Mouse (Mus musculus) testis, postnatal 14 days (tissue): Measurements from ENCODE around the gene Rarres2.

Experiments
- DNase-seq: peaks from one replicate; pipeline ENCODE4 v3.0.0; 2021; ENCODE audit warnings: low spot score

The Rarres2 gene

GRCm38 (mm10) chr6:48579215-48579648 lies 6.6 kb upstream of the Rarres2 start:
- no peak for DNase-seq

- DNase-seq: no peak
Observed at GRCm38 (mm10) chr6:48578736-48579135, 6.1 kb upstream of the Rarres2 start.

- DNase-seq: no peak
Observed at GRCm38 (mm10) chr6:48573981-48574380, 1.4 kb upstream of the Rarres2 start.

GRCm38 (mm10) chr6:48573280-48573679 lies 691 bp upstream of the Rarres2 start:
- no peak for DNase-seq

GRCm38 (mm10) chr6:48572014-48572413 lies 575 bp downstream of the Rarres2 start:
- no peak for DNase-seq

GRCm38 (mm10) chr6:48569065-48569807 lies 3.4 kb downstream of the Rarres2 start:
- DNase-seq: no peak

GRCm38 (mm10) chr6:48568036-48568984 lies 4.3 kb downstream of the Rarres2 start:
- peak; percentile 44 for DNase-seq

GRCm38 (mm10) chr6:48566312-48566711 lies 6.3 kb downstream of the Rarres2 start:
- DNase-seq: peak; percentile 36

- no peak for DNase-seq
Observed at GRCm38 (mm10) chr6:48565693-48566310, 6.8 kb downstream of the Rarres2 start.

- DNase-seq: no peak
Observed at GRCm38 (mm10) chr6:48555956-48556355, 16.6 kb downstream of the Rarres2 start.

- peak; percentile 58 for DNase-seq
Observed at GRCm38 (mm10) chr6:48555104-48555890, 17.3 kb downstream of the Rarres2 start.

GRCm38 (mm10) chr6:48554280-48555103 lies 18.1 kb downstream of the Rarres2 start, which contains the start of gene Lrrc61:
TSS of gene Lrrc61 (plus strand) at chr6:48554796.
- DNase-seq: peak; percentile 88

- DNase-seq: no peak
Observed at GRCm38 (mm10) chr6:48553819-48554218, 18.8 kb downstream of the Rarres2 start.

- DNase-seq: peak; percentile 71
Observed at GRCm38 (mm10) chr6:48552918-48553317, 19.7 kb downstream of the Rarres2 start.

- no peak for DNase-seq
Observed at GRCm38 (mm10) chr6:48548314-48548713, 24.3 kb downstream of the Rarres2 start.

GRCm38 (mm10) chr6:48546858-48547257 lies 25.7 kb downstream of the Rarres2 start:
- no peak for DNase-seq

- no peak for DNase-seq
Observed at GRCm38 (mm10) chr6:48546271-48546670, 26.3 kb downstream of the Rarres2 start.

- DNase-seq: no peak
Observed at GRCm38 (mm10) chr6:48545251-48545650, 27.3 kb downstream of the Rarres2 start.

GRCm38 (mm10) chr6:48542631-48543030 lies 30.0 kb downstream of the Rarres2 start:
- DNase-seq: no peak
